Mouse (Mus musculus): ENCODE results near the gene Igfbp4. TPM values are rescaled to one million over a fixed set of nuclear protein-coding genes. Genes with fewer than 3 reads are reported as not detected.

Gene Igfbp4
- polyA plus RNA-seq, 1 experiment from 2014 or later, result 125 TPM

DNA sequence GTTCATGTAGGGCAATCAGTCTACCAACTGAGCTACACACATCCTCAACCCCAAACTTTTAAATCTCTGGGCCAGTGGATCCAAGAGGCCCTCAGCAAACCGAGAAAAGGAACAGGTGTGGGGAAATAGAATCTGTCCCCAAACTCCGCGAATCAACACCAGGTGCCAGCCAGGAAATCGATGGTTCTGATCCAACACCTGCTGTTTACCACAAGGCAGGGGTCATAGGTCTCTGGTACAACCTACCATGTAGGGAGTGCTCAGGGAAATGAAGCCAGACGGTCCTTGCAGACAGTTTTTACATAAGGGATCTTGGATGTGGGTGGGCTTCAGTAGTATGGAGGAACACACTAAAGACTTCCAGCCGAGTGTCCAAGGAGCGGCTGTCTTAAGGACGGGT is 26.5 kb downstream of the Igfbp4 start:
- Histone ChIP-seq H3K36me3 (ENCODE audit: control insufficient read depth, insufficient read depth, low read length) (no peaks in the 10 kb centered on the region), H3K4me2 (ENCODE audit: low read length) (no peak overlapping the region), H3K27ac (ENCODE audit: low read depth, low read length) (no peak overlapping the region), H3K9ac (ENCODE audit: low read length) (no peak overlapping the region), H3K27me3 (replicated peaks; ENCODE audit: control insufficient read depth, insufficient read depth, low read length) (no peaks in the 10 kb centered on the region), H3K4me3 (ENCODE audit: low read depth, low read length) (no peak overlapping the region), H3K4me1 (ENCODE audit: control insufficient read depth, insufficient read depth, low read length) (no peaks in the 10 kb centered on the region), H3K9me3 (replicated peaks; ENCODE audit: control insufficient read depth, low read length) (no peaks in the 10 kb centered on the region)
- no peak for ATAC-seq
- WGBS, result 86% methylated on average over 8 of the region's 8 CpGs
- DNase-seq (ENCODE audit: low spot score), result no peak

DNA sequence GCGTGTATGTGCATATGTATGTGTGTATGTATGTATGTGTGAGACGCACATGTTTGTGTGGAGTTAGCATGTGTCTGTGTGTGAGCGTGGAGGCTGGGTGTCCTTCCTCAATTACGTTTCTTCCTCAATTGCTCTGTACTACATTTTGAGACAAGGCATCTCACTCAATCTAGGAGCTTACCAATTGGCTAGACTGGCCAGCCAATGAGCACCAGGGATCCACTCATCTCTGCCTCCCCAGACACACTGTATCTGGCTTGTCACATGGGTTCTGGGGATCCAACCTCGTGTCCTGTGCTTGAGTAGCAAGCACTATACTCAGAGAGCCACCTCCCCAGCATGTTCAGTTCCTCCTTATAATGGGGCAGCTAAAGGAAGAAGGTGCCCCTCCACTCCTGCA is 27.4 kb downstream of the Igfbp4 start:
- DNase-seq (ENCODE audit: low spot score) (no peak), ATAC-seq (no peak)
- no peak overlapping the region for H3K4me2 ChIP-seq (ENCODE audit: low read length)

DNA sequence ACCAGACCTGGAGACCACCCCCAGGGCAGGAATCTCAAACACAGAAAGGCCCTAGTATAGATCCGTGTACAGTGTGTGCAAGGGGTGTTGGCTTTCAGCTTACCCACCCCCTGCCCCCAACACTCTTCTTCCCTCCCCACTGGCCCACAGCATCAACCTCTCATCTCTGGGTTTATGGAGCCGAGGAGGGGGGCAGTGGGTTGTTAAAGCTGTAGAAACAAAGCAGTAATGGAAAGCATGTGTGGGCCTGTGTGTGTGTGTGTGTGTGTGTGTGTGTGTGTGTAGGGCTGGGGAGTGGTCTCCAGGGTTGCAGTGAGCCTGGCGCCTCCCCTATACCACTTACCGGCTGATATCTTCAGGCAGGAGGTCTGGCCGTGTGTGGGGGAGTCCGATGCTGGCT is 30.8 kb downstream of the Igfbp4 start:
- Histone ChIP-seq H3K4me1 (ENCODE audit: control insufficient read depth, insufficient read depth, low read length) (no peaks in the 10 kb centered on the region), H3K27me3 (replicated peaks; ENCODE audit: control insufficient read depth, insufficient read depth, low read length) (no peaks in the 10 kb centered on the region), H3K4me2 (ENCODE audit: low read length) (no peak overlapping the region), H3K4me3 (ENCODE audit: low read depth, low read length) (no peak overlapping the region), H3K9ac (ENCODE audit: low read length) (no peak overlapping the region), H3K36me3 (ENCODE audit: control insufficient read depth, insufficient read depth, low read length) (no peaks in the 10 kb centered on the region), H3K27ac (ENCODE audit: low read depth, low read length) (no peak overlapping the region), H3K9me3 (replicated peaks; ENCODE audit: control insufficient read depth, low read length) (no peaks in the 10 kb centered on the region)
- 40% methylated on average over 6 of the region's 6 CpGs for WGBS
- DNase-seq (ENCODE audit: low spot score), result no peak
- ATAC-seq, result no peak

More for the DNA sequence above, 27.4 kb downstream of the Igfbp4 start:
- WGBS, result 85% methylated on average over 5 of the region's 5 CpGs
- Histone ChIP-seq H3K9ac (ENCODE audit: low read length) (no peak overlapping the region), H3K9me3 (replicated peaks; ENCODE audit: control insufficient read depth, low read length) (no peaks in the 10 kb centered on the region), H3K27me3 (replicated peaks; ENCODE audit: control insufficient read depth, insufficient read depth, low read length) (no peaks in the 10 kb centered on the region), H3K4me3 (ENCODE audit: low read depth, low read length) (no peak overlapping the region), H3K4me1 (ENCODE audit: control insufficient read depth, insufficient read depth, low read length) (no peaks in the 10 kb centered on the region), H3K27ac (ENCODE audit: low read depth, low read length) (no peak overlapping the region), H3K36me3 (ENCODE audit: control insufficient read depth, insufficient read depth, low read length) (no peaks in the 10 kb centered on the region)

DNA sequence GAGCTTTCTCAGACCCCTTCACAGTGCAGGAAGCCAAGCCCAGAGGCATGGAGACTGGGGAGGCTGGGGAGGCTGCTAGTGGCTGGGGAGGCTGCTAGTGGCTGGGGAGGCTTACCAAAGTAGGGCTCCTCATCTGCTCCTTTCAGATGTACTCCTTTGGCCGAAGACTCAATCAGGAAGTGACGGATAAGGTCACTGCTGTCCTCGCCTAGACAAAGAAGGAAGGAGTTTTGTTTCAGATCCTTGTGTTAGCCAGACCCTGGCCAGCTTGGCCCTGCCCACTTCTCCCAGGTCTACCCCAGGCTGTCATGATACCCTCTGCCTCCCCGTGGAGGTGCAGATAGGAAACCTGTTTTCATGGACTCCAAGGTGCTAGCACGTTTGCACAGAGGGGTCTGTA is 32.7 kb downstream of the Igfbp4 start:
- H3K27me3 ChIP-seq (replicated peaks; ENCODE audit: control insufficient read depth, insufficient read depth, low read length), result no peaks in the 10 kb centered on the region
- H3K9ac ChIP-seq (ENCODE audit: low read length), result no peak overlapping the region
- no peaks in the 10 kb centered on the region for H3K4me1 ChIP-seq (ENCODE audit: control insufficient read depth, insufficient read depth, low read length)
- H3K4me2 ChIP-seq (ENCODE audit: low read length), result no peak overlapping the region
- 71% methylated on average over 5 of the region's 5 CpGs for WGBS
- ATAC-seq (no peak), DNase-seq (ENCODE audit: low spot score) (no peak)
- no peaks in the 10 kb centered on the region for H3K36me3 ChIP-seq (ENCODE audit: control insufficient read depth, insufficient read depth, low read length)
- no peak overlapping the region for H3K4me3 ChIP-seq (ENCODE audit: low read depth, low read length)
- H3K27ac ChIP-seq (ENCODE audit: low read depth, low read length), result no peak overlapping the region
- no peaks in the 10 kb centered on the region for H3K9me3 ChIP-seq (replicated peaks; ENCODE audit: control insufficient read depth, low read length)

DNA sequence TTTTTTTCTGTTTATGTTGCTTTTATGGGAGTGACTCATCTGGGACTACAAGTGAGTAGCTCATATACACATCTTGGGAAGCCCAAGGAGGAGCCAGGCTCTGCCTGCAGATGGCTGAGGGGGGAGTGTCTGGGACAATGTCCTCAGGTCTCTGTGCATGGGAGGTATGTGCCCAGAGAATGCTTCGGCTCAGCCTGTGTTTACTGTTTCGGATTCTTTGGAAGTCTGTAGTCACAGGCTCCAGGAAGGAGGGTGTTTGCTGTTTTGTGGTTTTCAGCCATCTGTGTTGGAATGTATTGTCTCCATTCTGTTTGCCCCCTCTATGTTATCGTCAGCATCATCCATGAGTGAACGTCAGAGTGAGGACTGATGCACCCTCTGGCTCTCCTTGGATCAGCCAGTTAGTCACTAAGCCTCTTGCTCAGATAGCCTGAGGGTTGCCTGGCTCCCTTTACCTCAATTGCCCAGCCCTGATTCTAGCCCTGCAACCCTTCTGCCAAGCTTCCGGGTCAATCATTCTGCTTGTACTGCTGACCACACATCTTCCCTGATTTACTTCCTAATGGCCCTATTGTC is 35.8 kb downstream of the Igfbp4 start:
- no peaks in the 10 kb centered on the region for H3K4me1 ChIP-seq (ENCODE audit: control insufficient read depth, insufficient read depth, low read length)
- no peaks in the 10 kb centered on the region for H3K36me3 ChIP-seq (ENCODE audit: control insufficient read depth, insufficient read depth, low read length)
- no peaks in the 10 kb centered on the region for H3K27me3 ChIP-seq (replicated peaks; ENCODE audit: control insufficient read depth, insufficient read depth, low read length)
- H3K4me2 ChIP-seq (ENCODE audit: low read length), result no peak overlapping the region
- no peak overlapping the region for H3K4me3 ChIP-seq (ENCODE audit: low read depth, low read length)
- no peak overlapping the region for H3K27ac ChIP-seq (ENCODE audit: low read depth, low read length)
- H3K9me3 ChIP-seq (replicated peaks; ENCODE audit: control insufficient read depth, low read length), result no peaks in the 10 kb centered on the region
- DNase-seq (ENCODE audit: low spot score), result no peak
- H3K9ac ChIP-seq (ENCODE audit: low read length), result no peak overlapping the region
- no peak for ATAC-seq
- 78% methylated on average over 5 of the region's 5 CpGs for WGBS

DNA sequence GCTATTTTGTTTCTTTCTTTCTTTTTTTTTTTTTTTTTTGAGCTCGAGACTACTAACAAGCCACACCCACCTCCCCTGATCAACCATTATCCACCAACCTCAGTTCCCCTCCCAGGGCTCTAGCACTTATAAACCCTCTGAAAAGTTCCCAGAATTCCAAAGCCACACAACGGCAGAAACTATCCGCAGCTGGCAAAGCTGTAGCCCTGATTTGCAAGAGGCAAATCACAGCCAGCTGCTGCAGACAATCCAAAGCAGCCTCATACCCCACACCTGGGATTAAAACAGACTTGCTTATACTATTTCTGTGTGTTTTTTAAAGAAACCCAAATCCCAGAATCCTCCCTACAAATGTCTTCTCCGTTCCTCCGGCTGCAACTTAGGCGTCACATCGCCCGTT is 36.8 kb downstream of the Igfbp4 start:
- ATAC-seq, result no peak
- 84% methylated on average over 8 of the region's 8 CpGs for WGBS
- Histone ChIP-seq H3K4me1 (ENCODE audit: control insufficient read depth, insufficient read depth, low read length) (no peaks in the 10 kb centered on the region), H3K27ac (ENCODE audit: low read depth, low read length) (no peak overlapping the region), H3K27me3 (replicated peaks; ENCODE audit: control insufficient read depth, insufficient read depth, low read length) (no peaks in the 10 kb centered on the region), H3K4me3 (ENCODE audit: low read depth, low read length) (no peak overlapping the region), H3K9ac (ENCODE audit: low read length) (no peak overlapping the region), H3K4me2 (ENCODE audit: low read length) (no peak overlapping the region), H3K9me3 (replicated peaks; ENCODE audit: control insufficient read depth, low read length) (no peaks in the 10 kb centered on the region), H3K36me3 (ENCODE audit: control insufficient read depth, insufficient read depth, low read length) (no peaks in the 10 kb centered on the region)
- no peak for DNase-seq (ENCODE audit: low spot score)

DNA sequence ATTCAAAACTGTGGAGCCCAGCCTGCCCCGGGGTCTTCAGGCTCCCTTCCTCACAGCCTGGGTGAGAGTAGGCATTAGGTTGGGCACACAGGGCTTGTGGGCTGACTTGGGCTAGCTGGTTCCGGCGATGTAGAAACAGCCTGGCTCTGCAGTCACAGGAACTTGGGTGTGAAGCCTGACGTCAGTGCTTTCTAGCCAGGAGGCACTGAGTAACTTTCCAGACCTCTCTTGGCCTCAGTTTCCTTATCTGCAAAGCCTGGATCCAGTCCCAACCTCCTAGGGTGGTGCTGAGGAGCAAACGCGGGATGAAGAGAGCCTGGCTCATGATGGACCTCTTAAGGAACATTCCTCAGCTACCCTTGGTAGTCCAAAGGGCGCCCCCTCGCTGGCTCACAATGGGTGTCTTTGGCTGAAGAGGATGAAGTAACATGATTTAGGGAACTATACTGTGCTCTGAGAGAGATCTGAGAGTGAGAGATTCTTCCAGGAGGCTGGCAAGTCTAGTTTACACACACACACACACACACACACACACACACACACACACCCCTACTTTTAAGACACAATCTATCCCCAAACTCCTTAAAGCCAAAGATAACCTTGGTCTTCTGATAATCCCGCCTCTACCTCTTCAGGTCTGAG is 40.0 kb downstream of the Igfbp4 start:
- Histone ChIP-seq H3K27me3 (replicated peaks; ENCODE audit: control insufficient read depth, insufficient read depth, low read length) (no peaks in the 10 kb centered on the region), H3K9me3 (replicated peaks; ENCODE audit: control insufficient read depth, low read length) (no peaks in the 10 kb centered on the region), H3K27ac (ENCODE audit: low read depth, low read length) (no peak overlapping the region), H3K4me3 (ENCODE audit: low read depth, low read length) (no peak overlapping the region), H3K4me2 (ENCODE audit: low read length) (no peak overlapping the region), H3K36me3 (ENCODE audit: control insufficient read depth, insufficient read depth, low read length) (no peaks in the 10 kb centered on the region), H3K9ac (ENCODE audit: low read length) (no peak overlapping the region), H3K4me1 (ENCODE audit: control insufficient read depth, insufficient read depth, low read length) (no peaks in the 10 kb centered on the region)
- 85% methylated on average over 9 of the region's 9 CpGs for WGBS
- no peak for ATAC-seq
- no peak for DNase-seq (ENCODE audit: low spot score)

DNA sequence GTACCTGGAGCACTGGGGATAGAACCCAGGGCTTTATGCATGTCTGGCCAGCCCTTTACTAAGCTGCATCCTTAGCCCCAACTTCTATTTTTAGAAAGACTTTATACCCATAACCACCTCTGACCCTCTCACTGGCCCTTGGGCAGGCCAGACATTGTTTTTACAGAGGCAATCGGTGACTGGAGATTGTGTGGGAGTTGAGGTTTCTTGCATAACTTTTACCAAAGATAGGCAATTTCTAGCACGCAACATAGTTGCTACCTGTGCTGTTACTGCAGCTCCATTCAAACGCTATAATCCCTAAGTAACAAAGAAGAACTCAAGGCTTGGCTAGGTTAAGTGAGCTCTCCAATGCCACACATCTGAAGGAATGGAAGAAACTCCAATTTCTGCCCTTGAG is 40.5 kb downstream of the Igfbp4 start:
- Histone ChIP-seq H3K4me3 (ENCODE audit: low read depth, low read length) (no peak overlapping the region), H3K27ac (ENCODE audit: low read depth, low read length) (no peak overlapping the region), H3K9ac (ENCODE audit: low read length) (no peak overlapping the region), H3K27me3 (replicated peaks; ENCODE audit: control insufficient read depth, insufficient read depth, low read length) (no peaks in the 10 kb centered on the region), H3K9me3 (replicated peaks; ENCODE audit: control insufficient read depth, low read length) (no peaks in the 10 kb centered on the region), H3K4me1 (ENCODE audit: control insufficient read depth, insufficient read depth, low read length) (no peaks in the 10 kb centered on the region), H3K4me2 (ENCODE audit: low read length) (no peak overlapping the region), H3K36me3 (ENCODE audit: control insufficient read depth, insufficient read depth, low read length) (no peaks in the 10 kb centered on the region)
- 86% methylated on average over 3 of the region's 3 CpGs for WGBS
- no peak for ATAC-seq
- DNase-seq (ENCODE audit: low spot score), result no peak

DNA sequence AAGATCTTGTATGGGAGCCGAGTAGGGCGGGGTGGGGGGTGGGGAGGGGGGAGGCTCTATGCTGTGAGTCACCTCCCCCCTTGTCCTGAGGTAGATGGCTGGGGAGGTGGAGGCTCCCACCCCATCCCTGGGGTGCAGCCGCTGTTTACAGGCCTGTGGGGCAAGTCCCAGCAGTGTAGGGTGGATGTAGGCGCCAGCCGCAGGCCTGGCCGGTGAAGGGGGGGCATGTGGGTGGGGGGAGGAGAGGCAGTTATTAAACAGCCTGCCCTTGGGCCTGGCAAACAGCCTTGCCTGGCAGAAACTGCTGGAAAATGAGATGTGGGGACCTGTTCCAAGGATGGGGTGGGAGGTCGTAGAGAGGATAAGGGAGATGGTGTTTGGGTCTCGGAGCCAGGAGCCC is 41.1 kb downstream of the Igfbp4 start:
- H3K4me3 ChIP-seq (ENCODE audit: low read depth, low read length), result no peak overlapping the region
- no peaks in the 10 kb centered on the region for H3K36me3 ChIP-seq (ENCODE audit: control insufficient read depth, insufficient read depth, low read length)
- H3K9ac ChIP-seq (ENCODE audit: low read length), result no peak overlapping the region
- H3K27ac ChIP-seq (ENCODE audit: low read depth, low read length), result no peak overlapping the region
- ATAC-seq, result no peak
- H3K27me3 ChIP-seq (replicated peaks; ENCODE audit: control insufficient read depth, insufficient read depth, low read length), result no peaks in the 10 kb centered on the region
- H3K9me3 ChIP-seq (replicated peaks; ENCODE audit: control insufficient read depth, low read length), result no peaks in the 10 kb centered on the region
- no peak overlapping the region for H3K4me2 ChIP-seq (ENCODE audit: low read length)
- 72% methylated on average over 8 of the region's 8 CpGs for WGBS
- H3K4me1 ChIP-seq (ENCODE audit: control insufficient read depth, insufficient read depth, low read length), result no peaks in the 10 kb centered on the region
- DNase-seq (ENCODE audit: low spot score), result no peak

Data from forebrain, embryonic 14.5 days (tissue).